Mouse (Mus musculus): ENCODE measurements at regions not wholly inside any gene's neighbourhood (a gene's known extent, or its start where the extent isn't known, plus 50 kb on each side); places are given as distances from the start of the nearest gene placed in this dataset.

- DNase-seq (ENCODE audit: low read depth, low spot score) = no peak
Observed at GRCm38 (mm10) chr2:143419791-143420190, 126.2 kb upstream of the Pcsk2 start.

- DNase-seq (ENCODE audit: low read depth, low spot score) = no peak
Observed at GRCm38 (mm10) chr2:143450680-143451079, 95.3 kb upstream of the Pcsk2 start.

- no peak for DNase-seq (ENCODE audit: low read depth, low spot score)
Observed at GRCm38 (mm10) chr2:143451256-143451655, 94.7 kb upstream of the Pcsk2 start.

GRCm38 (mm10) chr2:143451661-143452060 is 94.3 kb upstream of the Pcsk2 start:
- DNase-seq (ENCODE audit: low read depth, low spot score) = peak; percentile 41

- DNase-seq (ENCODE audit: low read depth, low spot score) = no peak
Observed at GRCm38 (mm10) chr2:143467936-143468335, 78.0 kb upstream of the Pcsk2 start.

GRCm38 (mm10) chr2:143471394-143471793 is 74.6 kb upstream of the Pcsk2 start:
- no peak for DNase-seq (ENCODE audit: low read depth, low spot score)

GRCm38 (mm10) chr2:143490830-143491229 is 55.1 kb upstream of the Pcsk2 start:
- no peak for DNase-seq (ENCODE audit: low read depth, low spot score)
